Mouse (Mus musculus): ENCODE data around the gene Atp23.
"Not testable (repeated sequence)": the region's sequence is repeated elsewhere in the genome, so short reads cannot be mapped to it uniquely, and the experiment has no call there.

Atp23 gene

DNA sequence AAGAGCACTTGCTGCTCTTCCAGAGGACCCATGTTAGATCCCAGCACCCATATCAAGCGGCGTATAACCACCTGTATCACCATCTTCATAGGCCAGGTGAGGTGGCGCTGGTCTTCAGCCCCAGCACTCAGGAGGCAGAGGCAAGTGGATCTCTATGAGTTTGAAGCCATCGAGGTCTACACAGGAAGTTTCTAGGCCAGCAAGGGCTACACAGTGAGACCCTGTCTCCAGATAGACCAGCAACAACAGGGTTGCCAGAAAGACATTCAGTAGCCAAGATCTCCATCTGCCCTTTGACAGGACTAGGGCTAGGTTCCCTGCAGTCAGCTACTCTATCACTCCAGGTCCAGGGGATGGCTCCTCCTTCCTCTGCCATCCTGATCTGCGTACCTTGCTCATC is 5.7 kb upstream of the Atp23 start:
- no peak for DNase-seq

DNA sequence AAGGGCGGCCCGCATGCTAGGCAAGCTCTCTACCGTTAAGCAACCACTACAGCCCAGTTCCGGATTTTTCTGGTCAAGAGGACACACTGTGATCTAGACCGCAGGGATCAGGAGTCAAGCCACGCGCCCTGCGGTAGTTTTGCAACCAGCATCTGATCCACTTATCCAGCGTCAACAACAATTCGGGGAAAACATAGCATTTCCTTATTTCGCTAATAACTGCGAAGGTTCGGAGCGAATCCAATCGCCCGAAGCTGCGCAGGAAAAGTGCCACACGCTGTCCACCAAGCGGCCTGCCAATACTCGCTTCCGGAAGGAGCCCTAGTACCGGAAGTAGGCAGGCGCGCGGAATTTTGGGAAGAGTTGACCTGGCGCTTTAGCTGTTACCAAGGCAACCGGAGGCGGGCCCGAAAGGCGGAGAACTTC is 4.5 kb upstream of the Atp23 start:
- peak; percentile 94 for DNase-seq

DNA sequence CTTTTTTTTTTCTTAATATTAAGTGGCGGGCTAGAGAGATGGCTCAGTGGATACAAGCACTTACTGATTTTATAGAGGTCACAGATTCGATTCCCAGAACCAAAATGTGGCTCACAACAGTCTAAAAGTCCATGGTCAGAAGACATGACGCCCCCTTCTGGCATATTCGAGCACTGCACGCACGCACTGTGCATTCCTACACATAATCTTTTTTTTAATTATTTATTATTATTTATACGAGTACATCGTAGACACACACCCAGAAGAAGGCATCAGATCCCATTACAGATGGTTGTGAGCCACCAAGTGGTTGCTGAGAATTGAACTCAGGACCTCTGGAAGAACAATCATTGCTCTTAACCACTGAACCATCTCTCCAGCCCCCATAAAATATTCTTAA is 3.9 kb upstream of the Atp23 start:
- DNase-seq, result no peak

DNA sequence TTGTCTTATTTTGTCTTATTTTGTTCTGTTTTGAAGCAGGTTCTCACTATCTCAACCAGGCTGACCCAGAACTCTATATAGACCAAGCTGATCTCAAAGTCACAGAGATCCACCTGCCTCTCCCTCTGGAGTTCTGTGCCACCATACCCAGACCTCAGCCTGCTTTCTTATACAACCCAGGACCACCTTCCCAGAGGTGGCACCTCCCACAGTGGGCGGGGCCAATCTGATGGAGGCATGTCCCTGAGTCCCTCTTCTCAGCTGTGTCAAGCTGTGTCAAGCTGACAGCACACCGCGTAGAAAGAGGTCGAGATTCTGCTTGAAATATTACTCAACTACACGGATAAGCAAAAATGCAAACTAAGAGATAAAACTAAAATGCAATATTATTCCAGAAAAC is 3.1 kb upstream of the Atp23 start:
- no peak for DNase-seq

DNA sequence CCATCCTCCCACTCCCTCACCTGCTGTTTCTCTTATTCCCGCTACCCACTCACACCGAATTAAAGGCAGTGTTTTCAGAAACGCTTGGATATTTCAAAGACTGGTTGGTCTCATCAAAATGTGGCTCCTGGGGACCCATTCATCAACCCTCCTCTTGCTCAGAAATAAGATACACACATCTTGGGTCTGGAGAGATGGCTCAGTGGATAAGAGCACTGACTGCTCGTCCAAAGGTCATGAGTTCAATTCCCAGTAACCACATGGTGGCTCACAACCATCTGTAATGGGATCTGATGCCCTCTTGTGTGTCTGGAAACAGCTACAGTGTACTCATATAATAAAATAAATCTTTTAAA is 311 bp upstream of the Atp23 start:
- DNase-seq, result no peak

DNA sequence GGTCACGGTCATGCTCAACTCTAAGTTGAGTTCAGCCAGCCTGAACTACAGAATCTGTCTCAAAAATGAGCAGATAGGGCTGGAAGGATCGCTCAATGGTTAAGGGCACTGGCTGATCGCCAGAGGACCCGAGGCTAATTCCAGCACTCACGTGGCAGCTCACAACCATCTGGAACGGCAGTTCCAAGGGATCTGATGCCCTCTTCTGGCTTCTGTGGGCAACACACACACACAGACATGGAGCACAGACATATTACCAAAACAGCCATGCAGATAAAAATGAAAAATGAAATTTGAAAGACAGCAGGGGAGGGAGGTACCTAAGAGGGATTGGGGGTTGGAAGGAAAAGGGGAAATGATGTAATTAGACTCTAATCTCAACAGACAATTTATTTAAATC is 5.3 kb downstream of the Atp23 start:
- no peak for DNase-seq

DNA sequence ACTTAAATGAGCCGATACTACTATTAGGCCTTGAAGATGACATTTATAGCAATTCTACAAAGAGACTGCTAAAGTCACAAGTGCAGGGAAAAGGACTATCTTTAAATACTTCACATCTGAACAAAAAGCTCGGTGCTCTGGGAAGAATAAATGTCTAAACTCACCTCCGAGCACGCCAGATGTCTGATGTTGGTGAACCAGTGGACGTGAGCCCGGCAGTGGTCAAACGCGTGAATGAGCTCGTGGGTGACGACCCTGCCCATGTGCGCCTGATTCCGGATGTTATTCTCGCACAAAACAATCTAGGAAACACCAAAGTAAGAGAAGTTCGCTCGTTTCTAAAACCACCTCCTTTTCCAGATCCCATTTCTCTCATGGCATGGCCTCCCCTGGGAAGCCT is 7.1 kb downstream of the Atp23 start:
- DNase-seq, result no peak

DNA sequence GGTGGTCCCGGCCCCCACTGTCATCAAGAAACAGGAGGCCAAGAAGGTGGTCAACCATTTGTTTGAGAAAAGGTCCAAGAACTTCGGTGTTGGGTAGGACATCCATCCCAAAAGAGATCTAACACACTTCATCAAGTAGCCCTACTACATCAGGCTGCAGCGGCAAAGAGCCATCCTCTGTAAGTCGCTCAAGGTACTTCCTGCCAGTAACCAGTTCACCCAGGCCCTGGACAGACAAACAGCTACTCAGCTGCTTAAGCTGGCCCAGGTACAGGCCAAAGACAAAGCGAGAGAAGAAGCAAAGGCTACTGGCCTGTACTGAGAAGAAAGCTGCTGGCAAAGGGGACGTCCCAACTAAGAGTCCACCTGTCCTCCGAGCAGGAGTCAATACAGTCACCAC is 8.0 kb downstream of the Atp23 start:
- DNase-seq, result no peak

DNA sequence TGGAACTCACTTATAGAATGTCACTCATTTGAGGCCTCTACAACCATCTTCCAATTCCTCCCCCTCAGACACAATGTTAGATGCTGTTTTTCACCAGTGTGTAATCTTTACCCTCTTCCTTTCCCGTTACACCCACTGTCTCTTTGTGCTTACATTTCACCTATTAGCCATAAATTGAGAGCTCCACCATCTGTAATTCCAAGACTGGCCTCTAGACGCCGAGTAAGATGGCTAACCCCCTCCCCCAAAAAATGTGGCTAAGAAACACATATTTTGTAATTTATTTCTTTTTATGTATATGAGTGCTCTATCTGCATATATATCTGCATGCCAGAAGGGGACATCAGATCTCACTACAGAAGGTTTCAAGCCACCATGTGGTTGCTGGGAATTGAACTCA is 27.4 kb downstream of the Atp23 start:
- DNase-seq, result no peak

DNA sequence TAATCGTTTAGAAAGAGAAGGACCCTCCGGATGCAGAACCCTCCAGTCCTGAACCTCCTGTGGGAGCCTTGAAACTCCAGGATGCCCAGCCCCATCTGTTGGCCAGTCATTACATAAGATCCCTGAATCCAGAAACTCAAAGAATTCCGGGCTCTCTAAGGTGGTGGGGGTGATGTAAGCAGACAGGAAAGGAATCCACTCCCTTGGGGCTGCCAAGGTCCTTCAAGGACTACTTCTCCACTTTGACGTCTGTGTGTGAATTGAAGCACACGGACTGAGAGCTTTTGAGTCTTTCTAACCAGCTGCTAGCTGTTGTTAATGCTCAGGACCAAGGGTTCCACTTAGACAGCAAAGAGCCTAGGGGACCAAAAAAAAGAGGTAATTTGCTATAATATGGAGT is 28.9 kb downstream of the Atp23 start:
- no peak for DNase-seq

DNA sequence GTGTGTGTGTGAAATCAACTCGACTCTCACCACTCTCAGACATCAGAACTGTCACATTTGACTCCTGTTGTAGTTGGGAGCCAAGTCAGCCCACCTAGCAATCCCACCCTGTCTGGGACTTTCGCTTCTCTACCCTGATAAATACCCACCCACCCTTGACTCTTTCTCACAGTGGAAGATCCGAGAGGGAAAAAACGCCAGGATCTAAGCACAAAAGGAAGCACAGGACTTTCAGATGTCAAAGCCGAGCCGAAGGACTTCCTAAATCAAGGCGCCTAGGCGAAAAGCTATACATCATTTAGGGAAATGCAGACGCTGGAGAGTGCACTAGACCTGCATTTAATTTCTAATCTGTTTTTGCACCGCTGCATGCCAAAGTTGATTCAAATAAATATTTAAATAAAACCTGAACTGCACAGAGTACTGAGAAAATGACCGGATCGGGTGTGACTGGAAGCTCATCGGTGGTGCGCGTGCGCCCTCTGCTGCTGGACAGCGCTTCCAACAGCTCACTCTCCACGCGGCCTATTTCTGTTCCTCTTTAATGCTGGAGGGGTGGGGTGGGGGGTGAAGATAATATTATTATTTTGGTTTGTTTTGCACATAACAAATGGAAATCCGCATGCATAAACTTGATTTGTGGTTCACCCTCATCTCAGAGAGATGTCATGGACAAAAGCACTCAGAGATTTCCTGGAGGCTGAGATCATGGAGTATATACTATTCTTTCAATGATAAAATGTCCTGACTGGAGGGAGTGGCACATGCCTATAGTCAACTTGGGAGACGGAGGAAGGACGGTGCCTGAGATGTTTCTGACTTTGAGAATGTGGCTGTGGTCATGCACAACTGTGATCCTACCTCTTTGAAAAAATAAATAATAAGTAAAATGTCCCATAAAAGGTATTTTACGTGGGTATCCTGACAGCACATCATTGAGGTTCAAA is 31.5 kb downstream of the Atp23 start:
- DNase-seq, result peak; percentile 82

DNA sequence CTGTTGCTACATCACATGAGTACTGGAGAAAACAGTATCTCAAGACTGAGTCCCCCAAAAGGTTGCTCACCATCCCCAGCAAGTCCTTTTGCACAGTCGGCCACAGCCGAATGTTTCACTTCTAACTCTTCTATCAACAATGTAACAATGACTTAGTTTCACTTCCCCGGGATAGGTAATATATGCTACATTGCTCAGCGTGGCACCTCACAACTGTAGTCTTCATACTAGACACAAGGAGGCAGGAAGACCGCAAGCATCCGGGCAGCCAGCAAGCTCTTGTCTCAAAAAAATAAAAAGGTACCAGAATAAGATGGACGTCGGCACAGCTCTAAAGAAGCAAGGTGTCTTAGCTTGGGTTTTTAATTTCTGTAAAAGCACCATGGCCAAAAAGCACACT is 35.9 kb downstream of the Atp23 start:
- DNase-seq, result no peak

DNA sequence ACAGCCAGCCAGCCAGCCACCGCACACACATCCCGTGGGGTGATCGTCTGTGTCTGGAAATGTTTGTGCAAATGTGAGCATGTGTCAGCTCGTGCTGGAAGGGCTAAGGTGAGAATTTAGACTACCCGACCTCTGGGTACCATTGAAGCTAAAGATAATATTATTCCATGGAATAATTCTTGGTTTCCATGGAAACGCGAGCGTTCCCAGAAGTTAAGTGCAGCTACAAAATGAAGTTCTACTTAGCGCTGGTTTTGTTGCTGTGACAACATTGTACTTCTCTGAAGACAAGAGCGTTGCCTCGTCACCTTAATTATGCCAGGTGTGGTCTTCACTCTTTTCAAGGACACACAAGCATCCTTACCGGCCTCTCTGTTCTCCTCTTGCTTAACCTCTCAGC is 39.0 kb downstream of the Atp23 start:
- no peak for DNase-seq

DNA sequence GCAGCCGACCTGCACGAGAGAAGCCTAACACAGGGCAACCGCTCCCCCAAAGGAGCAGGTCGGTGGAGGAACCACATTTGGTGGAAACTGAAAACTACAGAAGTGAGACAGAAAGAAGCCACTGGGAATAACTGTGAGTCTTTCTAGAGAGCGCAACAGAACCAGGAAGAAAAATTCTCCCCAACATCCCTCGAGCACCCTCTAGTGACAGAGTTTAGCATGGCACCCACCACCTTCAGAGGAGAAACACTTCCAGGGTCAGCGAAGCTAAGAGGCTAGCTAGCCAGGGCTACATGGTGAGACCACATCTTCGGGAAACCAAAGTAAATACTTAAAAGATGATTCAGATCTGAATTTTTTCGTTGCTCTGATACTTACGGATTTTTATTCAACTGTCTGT is 47.9 kb downstream of the Atp23 start:
- DNase-seq, result peak; percentile 43

DNA sequence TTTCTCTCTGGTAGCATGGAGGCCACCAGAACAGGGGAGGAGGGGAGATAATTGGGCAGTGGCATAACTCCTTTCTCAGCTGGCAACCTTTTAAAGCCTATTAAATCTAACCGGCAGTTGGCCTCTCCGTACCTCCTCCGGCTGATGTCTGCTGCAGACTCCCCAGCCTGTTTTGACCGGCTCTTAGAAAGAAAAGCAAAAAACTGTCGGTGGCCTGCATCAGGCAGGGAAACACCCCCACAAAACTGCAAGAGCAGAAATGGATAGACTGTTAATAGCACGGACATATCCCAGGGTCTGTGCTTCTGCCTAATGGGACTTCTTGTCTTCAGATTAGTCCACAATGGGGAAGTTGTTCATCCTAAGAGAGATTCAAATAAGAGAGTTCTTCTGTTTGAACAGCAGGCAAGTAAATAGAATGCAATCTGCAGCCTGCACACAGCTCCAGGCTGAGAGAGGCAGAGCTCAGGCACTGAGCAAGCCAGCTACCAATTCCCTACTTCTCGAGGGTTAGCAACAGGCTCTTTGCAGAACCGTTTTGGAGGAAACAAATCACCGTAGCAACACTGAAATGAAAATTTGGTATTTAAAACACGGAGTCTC is 55.7 kb downstream of the Atp23 start:
- DNase-seq, result peak; percentile 22

DNA sequence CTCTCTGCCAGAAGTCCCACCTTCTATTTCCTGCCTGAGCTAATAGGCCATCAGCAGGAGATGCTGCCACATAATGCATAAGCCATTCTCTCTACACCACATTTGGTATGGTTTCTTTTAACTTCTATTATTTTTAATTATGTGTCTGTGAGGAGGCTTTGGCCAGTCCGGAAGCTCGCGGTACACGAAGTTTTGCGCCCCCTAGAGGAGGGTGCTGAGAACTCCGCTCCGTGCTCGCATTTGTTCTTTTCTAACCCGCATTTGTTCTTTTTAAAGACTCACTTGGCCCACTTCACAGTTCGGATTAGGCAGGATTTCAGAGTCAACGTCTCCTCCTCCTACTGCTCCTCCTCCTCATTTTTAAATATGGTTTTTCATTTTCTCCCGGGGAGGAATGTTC is 56.5 kb downstream of the Atp23 start:
- peak; percentile 60 for DNase-seq

DNA sequence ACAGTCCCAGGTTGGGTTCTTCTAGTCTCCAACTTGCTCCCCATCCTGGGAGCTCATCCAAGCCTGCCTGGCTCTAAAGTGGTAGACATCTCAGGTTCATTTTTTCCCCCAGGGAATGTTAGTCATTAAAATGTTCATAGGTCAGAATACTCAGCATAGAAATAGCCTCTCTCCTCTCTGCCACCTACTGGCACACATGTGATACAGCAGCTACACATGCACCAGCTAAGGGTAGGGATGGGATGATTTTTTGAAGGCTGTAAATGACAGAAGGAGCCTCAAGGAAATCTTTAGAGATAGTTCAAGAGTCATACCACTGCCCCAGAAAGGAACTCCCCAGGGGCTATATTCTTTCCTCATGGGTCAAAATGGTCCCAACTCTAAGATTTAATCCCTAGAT is 60.9 kb downstream of the Atp23 start:
- no peak for DNase-seq

DNA sequence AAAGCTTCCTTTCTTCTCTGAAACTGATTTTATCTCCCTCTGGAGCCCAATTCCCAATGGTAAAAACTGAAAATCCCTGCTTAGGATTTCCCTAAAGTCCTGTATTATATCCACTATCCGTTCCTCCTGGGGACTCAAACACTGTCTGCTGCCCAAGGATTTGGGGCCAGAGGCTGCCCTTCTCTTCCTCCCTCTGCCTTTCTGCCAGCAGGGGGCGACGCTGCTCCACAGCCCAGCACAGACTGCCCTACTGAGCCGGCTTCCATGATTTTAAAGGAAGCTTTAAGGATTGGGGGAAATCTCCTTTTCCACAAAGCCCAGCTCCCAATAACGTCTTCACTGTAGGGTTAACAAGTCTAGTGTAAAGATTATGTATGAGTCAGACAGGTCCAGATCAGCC is 68.1 kb downstream of the Atp23 start:
- peak; percentile 58 for DNase-seq

DNA sequence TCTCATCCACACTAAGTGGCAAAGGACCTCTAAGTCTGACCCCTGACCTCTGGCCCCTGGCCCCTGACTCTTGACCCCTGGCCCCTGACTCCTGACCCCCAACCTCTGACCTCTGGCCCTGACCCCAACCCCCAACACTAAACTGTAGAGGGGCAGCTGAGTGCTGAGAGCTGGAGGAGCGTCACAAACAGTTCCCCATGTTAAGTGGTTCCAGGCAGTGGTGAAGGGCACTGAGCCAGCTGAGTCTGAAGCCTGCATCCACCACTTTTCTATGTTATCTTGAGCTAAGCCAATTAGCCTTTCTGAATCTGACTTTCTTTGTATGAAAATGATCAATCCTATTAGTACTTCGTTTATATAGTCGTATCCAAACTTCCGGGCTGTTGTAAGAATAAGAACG is 69.8 kb downstream of the Atp23 start:
- DNase-seq, result no peak

DNA sequence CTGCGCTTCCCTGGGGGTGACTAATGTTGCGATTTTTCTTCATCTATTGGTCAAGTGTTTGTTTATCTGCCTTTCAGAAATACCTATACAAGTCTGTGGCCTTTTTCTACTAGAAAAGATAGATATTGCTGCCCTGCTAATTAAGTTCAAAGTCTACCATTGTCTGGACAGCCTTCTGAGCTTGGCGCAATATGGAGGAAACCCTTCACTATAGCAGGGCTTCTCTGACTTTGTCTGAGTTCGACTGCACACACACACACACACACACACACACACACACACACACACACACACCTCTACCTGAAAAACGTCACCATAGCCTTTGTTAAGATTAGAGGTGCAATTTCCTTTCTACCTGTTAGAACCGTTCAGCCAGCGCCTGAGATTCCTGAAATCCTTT is 72.5 kb downstream of the Atp23 start:
- DNase-seq, result no peak

DNA sequence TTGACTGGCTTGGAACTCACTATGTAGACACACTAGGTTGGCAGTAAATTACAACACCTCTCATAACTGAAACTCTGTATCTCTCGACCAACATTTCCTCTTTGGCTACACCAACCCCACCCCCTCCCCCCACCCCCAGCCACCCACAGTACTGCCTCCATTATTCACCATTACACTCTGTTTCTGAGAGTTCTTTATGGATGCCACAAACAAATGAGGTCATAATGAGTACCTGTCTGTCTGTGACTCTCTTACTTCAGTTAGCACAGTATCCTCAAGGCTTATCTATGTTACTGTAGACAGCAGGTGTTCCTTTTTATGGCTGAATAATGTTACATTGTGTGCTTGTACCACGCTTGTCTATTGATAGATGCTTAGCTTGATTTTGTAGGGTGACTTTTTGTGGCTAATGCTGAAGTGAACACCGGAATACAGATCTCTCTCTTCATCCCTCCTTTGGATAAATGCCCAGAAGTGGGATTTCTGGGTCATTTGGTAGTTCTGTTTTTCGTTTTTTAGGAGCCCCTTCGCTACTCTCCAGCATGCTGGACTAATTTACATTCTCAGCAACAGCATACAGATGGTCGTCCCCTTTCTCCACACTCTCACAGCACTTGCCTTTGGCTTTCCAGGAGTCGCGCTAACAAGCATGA is 73.1 kb downstream of the Atp23 start:
- DNase-seq, result no peak

DNA sequence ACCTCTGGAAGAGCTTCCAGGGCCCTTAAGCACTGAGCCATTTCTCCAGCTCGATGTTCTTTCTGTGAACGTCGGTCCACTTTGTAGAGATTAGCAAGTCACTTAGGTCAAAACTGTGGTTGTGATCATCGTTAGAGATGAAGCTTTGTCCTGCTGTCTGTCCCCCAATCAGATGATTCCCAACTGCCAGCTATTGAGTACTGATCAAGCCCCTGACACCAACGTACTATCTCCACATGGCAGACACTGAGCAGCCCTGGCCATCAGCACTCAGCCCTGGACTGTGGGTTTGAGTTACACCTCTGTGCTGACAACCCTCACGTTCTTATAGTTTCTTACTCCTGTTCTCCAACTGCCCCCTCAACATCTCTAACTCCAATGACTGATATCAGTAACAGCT is 74.2 kb downstream of the Atp23 start:
- no peak for DNase-seq

DNA sequence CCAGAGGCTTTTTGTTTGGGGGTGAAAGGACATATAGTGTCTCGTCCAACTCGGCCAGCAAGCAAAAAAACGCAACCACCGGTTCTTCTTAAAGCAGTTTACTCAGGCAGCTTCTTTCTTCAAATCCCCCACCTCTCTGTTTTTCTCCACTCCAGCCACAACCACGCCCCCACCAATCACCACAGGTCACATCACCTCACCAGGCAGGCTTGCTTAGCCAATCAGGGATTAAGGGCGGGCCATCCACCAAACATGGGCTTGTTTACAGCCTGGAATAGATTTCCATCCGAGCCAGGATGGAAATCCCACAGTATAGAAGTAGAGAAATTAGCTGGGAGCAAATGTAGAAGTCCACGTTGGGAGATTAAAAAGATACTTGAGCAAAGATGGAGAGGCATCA is 74.9 kb downstream of the Atp23 start:
- DNase-seq, result not testable (repeated sequence)

DNA sequence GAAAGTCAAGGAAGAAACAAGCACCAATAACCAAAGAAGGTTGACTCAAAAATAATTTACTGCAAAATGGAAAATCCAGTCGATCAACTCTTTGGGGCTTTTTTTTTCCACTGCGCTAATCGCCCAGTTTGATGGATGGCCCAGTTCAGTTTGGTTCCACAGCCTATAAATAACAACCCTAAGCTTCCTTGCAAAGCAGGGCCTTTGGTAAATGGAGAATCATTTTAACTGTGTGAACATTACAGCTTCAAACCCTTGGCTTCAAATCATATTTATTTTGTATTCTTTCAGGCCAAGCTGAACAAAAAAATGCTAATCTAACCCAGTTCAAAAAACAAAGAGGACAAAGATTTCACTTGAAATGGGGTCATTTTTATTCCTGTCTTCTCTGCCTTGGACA is 78.7 kb downstream of the Atp23 start:
- DNase-seq, result no peak

Measured in right cerebral cortex, postnatal 14 days (tissue).